Mouse (Mus musculus) bone marrow, adult 2 months (tissue): ENCODE measurements around the gene Slc35e4.

Source experiments
- CTCF ChIP-seq: fragments of 200-500 bp; IDR thresholded peaks from 2 replicates; pipeline ENCODE4 v1.5.1; 2011; ENCODE audit warnings: low read length, control low read depth; ENCODE audit not compliant: control insufficient read depth, insufficient read depth
- POLR2A ChIP-seq: fragments of 200-500 bp; IDR thresholded peaks from 2 replicates; pipeline ENCODE4 v1.6.1; 2011; ENCODE audit warnings: low read depth, mild to moderate bottlenecking, control low read depth, low read length, borderline replicate concordance; ENCODE audit not compliant: control insufficient read depth

DNA sequence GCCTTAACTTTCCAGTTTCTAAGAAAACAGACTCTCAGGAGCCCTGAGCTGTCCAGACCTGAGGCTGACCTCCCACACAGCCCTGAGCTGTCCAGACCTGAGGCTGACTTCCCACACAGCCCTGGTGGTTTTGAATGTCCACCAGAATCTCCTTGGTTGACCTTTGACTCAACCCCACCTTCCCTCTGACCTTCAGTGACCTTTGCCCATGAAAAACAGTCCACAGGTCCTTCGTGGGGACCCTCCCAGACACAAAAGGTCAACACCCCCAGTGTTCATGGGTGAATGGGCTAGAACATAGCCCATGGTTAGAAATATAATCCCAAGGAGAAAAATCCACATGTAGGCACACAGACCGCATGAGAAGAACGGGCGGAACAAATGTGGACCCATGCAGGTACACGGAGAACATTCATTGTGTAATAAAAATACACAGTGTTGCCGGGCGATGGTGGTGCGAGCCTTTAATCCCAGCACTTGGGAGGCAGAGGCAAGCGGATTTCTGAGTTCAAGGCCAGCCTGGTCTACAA is 19.4 kb upstream of the Slc35e4 start:
- no peak for TF ChIP-seq CTCF
- TF ChIP-seq POLR2A: no peak
